Mouse (Mus musculus): ENCODE measurements around the gene Scrn1. TPM values are rescaled to one million over a fixed set of nuclear protein-coding genes. Genes with fewer than 3 reads are reported as not detected.
A peak's percentile ranks its signal among the peaks of the same experiment; 100 is the strongest.

The Scrn1 gene
- polyA plus RNA-seq, 1 experiment, result 25.5 TPM

- H3K79me2 ChIP-seq (ENCODE audit: control insufficient read depth, insufficient read depth), result no peaks in the 10 kb centered on the region
- no peaks in the 10 kb centered on the region for H3K36me3 ChIP-seq (ENCODE audit: control insufficient read depth, insufficient read depth)
- no peaks in the 10 kb centered on the region for H3K27me3 ChIP-seq (ENCODE audit: control insufficient read depth, insufficient read depth, insufficient read length)
- peak within 1 kb of the TSS; percentile 90 for H3K4me2 ChIP-seq (ENCODE audit: low read depth)
- TF ChIP-seq POLR2A (IDR thresholded peaks at IDR 0.05; ENCODE audit: insufficient read length, low read depth), result peak; percentile 72
- no peak for TF ChIP-seq TCF12 (IDR thresholded peaks at IDR 0.05; ENCODE audit: insufficient read depth, poor library complexity, severe bottlenecking)
- peak in 1 of 3 experiments; percentile 25 for TF ChIP-seq MYOG (IDR thresholded peaks at IDR 0.05; ENCODE audit: control insufficient read depth in 1 of 3, insufficient read depth in 1 of 3, insufficient read length in 2 of 3, low read depth in 2 of 3)
- peak within 1 kb of the TSS; percentile 50 for H3K4me3 ChIP-seq
- peak within 1 kb of the TSS; percentile 49 for H3ac ChIP-seq (ENCODE audit: control insufficient read depth, insufficient read length)
These were observed 28.4 kb upstream of the Scrn1 start, which contains the start of gene Plekha8 for GRCm38 (mm10) chr6:54594469-54595329. Gene Plekha8 (plus strand): TSS chr6:54595111.

- no peak for TF ChIP-seq POLR2AphosphoS2 (IDR thresholded peaks at IDR 0.05; ENCODE audit: insufficient read length, low read depth)
- no peak for TF ChIP-seq REST (IDR thresholded peaks at IDR 0.05; ENCODE audit: insufficient read depth, insufficient read length)
- no peak for TF ChIP-seq TCF3 (IDR thresholded peaks at IDR 0.05; ENCODE audit: insufficient read length, low read depth)
- no peak for TF ChIP-seq MYOD1 (IDR thresholded peaks at IDR 0.05; ENCODE audit: control insufficient read depth in 1 of 3, insufficient read length in 2 of 3, low read depth in 2 of 3)
- TF ChIP-seq E2F4 (IDR thresholded peaks at IDR 0.05; ENCODE audit: insufficient read depth), result no peak
- no peak for TF ChIP-seq POLR2A (IDR thresholded peaks at IDR 0.05; ENCODE audit: insufficient read length, low read depth)
- TF ChIP-seq USF1 (IDR thresholded peaks at IDR 0.05; ENCODE audit: low read depth), result no peak
- no peak for TF ChIP-seq TCF12 (IDR thresholded peaks at IDR 0.05; ENCODE audit: insufficient read depth, poor library complexity, severe bottlenecking)
- no peak for TF ChIP-seq CEBPB (IDR thresholded peaks at IDR 0.05; ENCODE audit: insufficient read depth, poor library complexity, severe bottlenecking)
- TF ChIP-seq MAX (IDR thresholded peaks at IDR 0.05; ENCODE audit: low read depth), result no peak
- TF ChIP-seq MYOG (IDR thresholded peaks at IDR 0.05; ENCODE audit: control insufficient read depth in 1 of 3, insufficient read depth in 1 of 3, insufficient read length in 2 of 3, low read depth in 2 of 3), result no peak
- TF ChIP-seq SRF (IDR thresholded peaks at IDR 0.05; ENCODE audit: control insufficient read depth, insufficient read length, low read depth), result no peak
- no peaks in the 10 kb centered on the region for H3K79me2 ChIP-seq (ENCODE audit: control insufficient read depth, insufficient read depth)
- peak overlapping the region; percentile 90 for H3K4me2 ChIP-seq (ENCODE audit: low read depth)
- H3K36me3 ChIP-seq (ENCODE audit: control insufficient read depth, insufficient read depth), result no peaks in the 10 kb centered on the region
- peak overlapping the region; percentile 50 for H3K4me3 ChIP-seq
- H3K27me3 ChIP-seq (ENCODE audit: control insufficient read depth, insufficient read depth, insufficient read length), result no peaks in the 10 kb centered on the region
- H3ac ChIP-seq (ENCODE audit: control insufficient read depth, insufficient read length), result no peak overlapping the region
These were observed 27.6 kb upstream of the Scrn1 start for GRCm38 (mm10) chr6:54593766-54594468.

- Histone ChIP-seq H3K4me2 (ENCODE audit: low read depth) (peak overlapping the region; percentile 90), H3K79me2 (ENCODE audit: control insufficient read depth, insufficient read depth) (no peaks in the 10 kb centered on the region), H3K36me3 (ENCODE audit: control insufficient read depth, insufficient read depth) (no peaks in the 10 kb centered on the region), H3K27me3 (ENCODE audit: control insufficient read depth, insufficient read depth, insufficient read length) (no peaks in the 10 kb centered on the region), H3ac (ENCODE audit: control insufficient read depth, insufficient read length) (peak overlapping the region; percentile 27), H3K4me3 (peak overlapping the region; percentile 50)
- TF ChIP-seq MAX (IDR thresholded peaks at IDR 0.05; ENCODE audit: low read depth), result no peak
- TF ChIP-seq USF1 (IDR thresholded peaks at IDR 0.05; ENCODE audit: low read depth), result no peak
- TF ChIP-seq REST (IDR thresholded peaks at IDR 0.05; ENCODE audit: insufficient read depth, insufficient read length), result no peak
- TF ChIP-seq POLR2AphosphoS2 (IDR thresholded peaks at IDR 0.05; ENCODE audit: insufficient read length, low read depth), result peak; percentile 20
- peak; percentile 47 for TF ChIP-seq POLR2A (IDR thresholded peaks at IDR 0.05; ENCODE audit: insufficient read length, low read depth)
- TF ChIP-seq TCF12 (IDR thresholded peaks at IDR 0.05; ENCODE audit: insufficient read depth, poor library complexity, severe bottlenecking), result no peak
- TF ChIP-seq TCF3 (IDR thresholded peaks at IDR 0.05; ENCODE audit: insufficient read length, low read depth), result no peak
- no peak for TF ChIP-seq SRF (IDR thresholded peaks at IDR 0.05; ENCODE audit: control insufficient read depth, insufficient read length, low read depth)
- TF ChIP-seq MYOD1 (IDR thresholded peaks at IDR 0.05; ENCODE audit: control insufficient read depth in 1 of 3, insufficient read length in 2 of 3, low read depth in 2 of 3), result no peak
- no peak for TF ChIP-seq E2F4 (IDR thresholded peaks at IDR 0.05; ENCODE audit: insufficient read depth)
- TF ChIP-seq MYOG (IDR thresholded peaks at IDR 0.05; ENCODE audit: control insufficient read depth in 1 of 3, insufficient read depth in 1 of 3, insufficient read length in 2 of 3, low read depth in 2 of 3), result no peak
- TF ChIP-seq CEBPB (IDR thresholded peaks at IDR 0.05; ENCODE audit: insufficient read depth, poor library complexity, severe bottlenecking), result no peak
These were observed 26.7 kb upstream of the Scrn1 start for GRCm38 (mm10) chr6:54592938-54593535.

- Histone ChIP-seq H3ac (ENCODE audit: control insufficient read depth, insufficient read length) (no peak overlapping the region), H3K36me3 (ENCODE audit: control insufficient read depth, insufficient read depth) (no peaks in the 10 kb centered on the region), H3K27me3 (ENCODE audit: control insufficient read depth, insufficient read depth, insufficient read length) (no peaks in the 10 kb centered on the region), H3K79me2 (ENCODE audit: control insufficient read depth, insufficient read depth) (no peaks in the 10 kb centered on the region), H3K4me3 (no peak overlapping the region), H3K4me2 (ENCODE audit: low read depth) (peak overlapping the region; percentile 90)
- TF ChIP-seq SRF (IDR thresholded peaks at IDR 0.05; ENCODE audit: control insufficient read depth, insufficient read length, low read depth) (no peak), MAX (IDR thresholded peaks at IDR 0.05; ENCODE audit: low read depth) (no peak), TCF12 (IDR thresholded peaks at IDR 0.05; ENCODE audit: insufficient read depth, poor library complexity, severe bottlenecking) (no peak), E2F4 (IDR thresholded peaks at IDR 0.05; ENCODE audit: insufficient read depth) (no peak), POLR2A (IDR thresholded peaks at IDR 0.05; ENCODE audit: insufficient read length, low read depth) (no peak), TCF3 (IDR thresholded peaks at IDR 0.05; ENCODE audit: insufficient read length, low read depth) (no peak), USF1 (IDR thresholded peaks at IDR 0.05; ENCODE audit: low read depth) (no peak), REST (IDR thresholded peaks at IDR 0.05; ENCODE audit: insufficient read depth, insufficient read length) (no peak), MYOD1 (IDR thresholded peaks at IDR 0.05; ENCODE audit: control insufficient read depth in 1 of 3, insufficient read length in 2 of 3, low read depth in 2 of 3) (no peak), MYOG (IDR thresholded peaks at IDR 0.05; ENCODE audit: control insufficient read depth in 1 of 3, insufficient read depth in 1 of 3, insufficient read length in 2 of 3, low read depth in 2 of 3) (no peak), POLR2AphosphoS2 (IDR thresholded peaks at IDR 0.05; ENCODE audit: insufficient read length, low read depth) (no peak), CEBPB (IDR thresholded peaks at IDR 0.05; ENCODE audit: insufficient read depth, poor library complexity, severe bottlenecking) (no peak)
These were observed 25.5 kb upstream of the Scrn1 start for GRCm38 (mm10) chr6:54591778-54592177.
